Mouse (Mus musculus) inflammation-experienced regulatory T-cells, adult 6 months (primary cell): ENCODE results near the gene Ankrd54. TPM values are rescaled to one million over a fixed set of nuclear protein-coding genes. Genes with fewer than 3 reads are reported as not detected.

ENCODE experiments used
- ATAC-seq: one replicate; pipeline ENCODE4 v1.8.0; 2017
- polyA plus RNA-seq, 3 experiments: library from polyadenylated mRNA; unstranded; fragments of 100-300 nt; shearing (Covaris generic); gene quantifications; one replicate each; pipeline ENCODE4 v1.2.1; 2017

Ankrd54 gene
- polyA plus RNA-seq, result 10 to 100 TPM in 1 of 3 experiments, 1 to 10 TPM in 2; 5.5 to 10.8 (median 9.2) TPM

DNA sequence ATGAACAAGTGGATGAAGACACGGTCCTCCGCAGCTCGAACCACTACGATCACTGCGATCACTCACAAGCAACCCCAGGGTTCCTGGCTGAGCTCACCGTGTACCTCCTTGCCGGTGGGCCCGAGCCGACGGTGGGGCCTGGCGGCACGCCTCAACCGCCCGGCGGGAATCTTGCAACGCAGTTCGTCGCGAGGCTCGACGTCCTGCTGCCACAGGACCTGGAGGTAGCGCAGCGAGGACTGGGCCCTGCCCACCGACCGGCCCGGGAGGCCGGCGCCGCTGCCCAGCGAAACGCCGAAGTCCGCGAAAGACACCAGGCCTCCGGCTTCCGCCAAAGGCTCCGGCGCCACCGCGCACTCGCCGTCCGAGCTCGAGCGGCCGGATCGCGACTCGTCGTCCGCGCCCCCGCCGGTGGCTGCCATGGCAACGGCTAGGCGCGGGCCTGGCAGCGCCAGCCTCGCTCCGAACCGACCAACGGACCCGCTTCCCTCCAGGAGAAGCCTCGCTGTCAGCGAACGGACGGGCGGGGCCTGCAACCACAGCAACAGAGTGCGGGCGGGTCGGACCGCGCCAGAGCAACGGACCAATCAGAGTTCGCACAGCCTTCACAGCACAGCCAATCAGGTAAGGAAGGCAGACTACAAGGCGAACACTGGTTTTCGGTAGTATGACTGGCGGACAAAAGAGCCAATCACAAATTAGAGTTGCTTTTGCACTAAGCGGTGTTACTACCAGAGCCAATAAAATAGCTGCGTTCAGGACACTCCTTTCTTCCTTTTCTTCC lies at the start of gene Ankrd54:
TSS of gene Ankrd54 (minus strand) at position 518 of the 784 bp plus-strand sequence.
- peak; percentile 95 for ATAC-seq

DNA sequence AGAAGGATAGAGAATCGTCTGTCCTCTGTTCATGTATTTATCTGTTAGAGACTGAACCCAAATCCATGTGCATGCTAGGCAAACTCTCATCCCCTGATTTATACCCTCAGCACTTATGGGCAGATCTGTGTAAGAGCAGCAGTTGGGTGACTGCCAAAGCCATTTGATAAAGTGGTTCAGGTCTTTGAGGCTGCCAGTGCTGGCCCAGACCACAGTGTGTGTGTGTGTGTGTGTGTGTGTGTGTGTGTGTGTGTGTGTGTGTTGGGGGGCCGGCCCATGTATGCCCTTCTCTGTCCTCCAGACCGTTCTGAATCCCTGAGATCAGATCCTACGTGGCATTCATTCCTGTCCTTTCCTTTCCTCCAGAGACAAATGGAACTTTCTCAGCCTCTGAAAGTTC lies 49.1 kb upstream of the Ankrd54 start:
- no peak for ATAC-seq

DNA sequence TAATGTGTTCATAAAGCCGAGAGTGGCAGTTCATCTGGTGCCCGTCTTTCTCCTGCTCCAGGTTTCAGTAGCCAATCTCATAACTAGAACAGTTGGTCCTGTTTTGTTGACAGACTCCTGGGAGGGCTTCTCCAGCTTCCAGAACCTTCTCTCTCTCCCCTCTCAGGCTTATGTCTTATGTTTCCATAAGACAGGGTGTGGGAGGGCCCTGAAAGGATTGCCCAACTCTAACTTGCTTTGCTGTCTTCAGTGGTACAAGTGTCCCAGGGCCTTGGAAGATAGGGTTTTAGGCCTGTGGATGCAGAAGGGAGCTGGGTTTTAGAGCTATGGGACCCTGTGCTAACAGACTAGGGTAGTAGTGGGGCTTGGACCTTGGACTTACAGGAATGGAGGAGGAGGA lies 47.8 kb upstream of the Ankrd54 start:
- no peak for ATAC-seq

- ATAC-seq, result no peak
Measured at GRCm38 (mm10) chr15:79110031-79110430, 47.3 kb upstream of the Ankrd54 start.

GRCm38 (mm10) chr15:79109321-79109934 lies 46.7 kb upstream of the Ankrd54 start:
- ATAC-seq, result peak; percentile 64

- ATAC-seq, result peak; percentile 75
Measured at GRCm38 (mm10) chr15:79108421-79109320, 46.0 kb upstream of the Ankrd54 start, which contains the start of gene Micall1. Gene Micall1 (plus strand): TSS chr15:79108898.

DNA sequence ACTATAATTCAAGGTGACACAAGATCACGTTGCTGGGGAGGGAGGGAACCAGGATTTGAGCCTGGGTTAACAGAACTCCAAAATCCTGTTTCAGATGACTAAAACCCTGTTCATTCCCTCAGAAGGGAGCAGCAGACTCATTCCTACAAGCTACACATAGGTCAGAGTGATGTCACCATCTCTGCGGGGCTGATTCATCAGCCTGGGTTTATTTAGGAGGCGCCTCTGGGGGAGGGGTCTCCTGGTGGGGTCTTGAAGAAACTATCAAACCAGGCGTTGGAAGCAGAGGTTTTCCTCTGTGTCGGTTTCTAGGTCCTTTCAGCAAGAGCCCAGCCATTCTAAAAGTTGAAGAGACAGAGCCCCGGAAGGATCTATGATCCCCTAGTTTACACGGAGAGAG lies 45.3 kb upstream of the Ankrd54 start:
- no peak for ATAC-seq

DNA sequence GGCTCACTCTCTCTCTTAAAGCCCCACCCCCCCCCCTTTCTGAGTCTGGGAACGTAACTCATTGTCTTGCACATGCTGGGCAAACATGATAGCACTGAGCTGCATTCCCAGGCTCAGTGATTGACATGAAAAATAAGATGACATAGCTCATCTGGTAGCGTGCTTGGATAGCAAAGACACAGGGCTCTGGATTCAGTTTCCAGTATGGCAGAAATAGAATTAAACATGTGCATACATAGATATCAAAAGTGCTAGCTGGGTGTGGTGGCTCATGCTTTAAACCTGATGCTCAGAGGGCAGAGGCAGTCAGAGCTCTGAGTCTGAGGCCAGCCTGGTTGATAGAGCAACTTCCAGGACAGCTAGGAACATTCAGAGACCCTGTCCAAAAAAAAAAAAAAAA lies 43.1 kb upstream of the Ankrd54 start:
- ATAC-seq, result no peak

- ATAC-seq, result no peak
Measured at GRCm38 (mm10) chr15:79103264-79103663, 40.6 kb upstream of the Ankrd54 start.

DNA sequence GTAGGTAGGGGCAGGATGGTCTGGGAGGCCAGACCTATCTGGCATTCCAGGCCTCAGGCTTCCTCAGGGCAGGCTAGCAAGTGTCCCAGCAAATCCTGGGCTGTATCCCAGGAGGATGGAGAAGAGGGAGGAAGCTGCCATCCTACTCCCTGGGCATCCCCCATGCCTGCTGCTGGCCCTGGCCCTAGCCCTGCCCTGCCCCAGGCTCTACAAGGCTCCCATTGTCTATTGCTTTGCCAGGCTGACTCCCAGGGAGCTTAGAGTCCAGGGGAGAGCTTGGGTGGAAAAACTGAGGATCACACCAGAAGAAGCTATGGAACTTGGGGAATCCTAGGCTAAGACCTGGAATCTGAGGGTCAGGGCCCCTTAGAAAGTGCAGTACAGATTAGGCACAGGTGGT lies 38.8 kb upstream of the Ankrd54 start:
- ATAC-seq, result no peak

GRCm38 (mm10) chr15:79100391-79100790 lies 37.7 kb upstream of the Ankrd54 start:
- no peak for ATAC-seq

DNA sequence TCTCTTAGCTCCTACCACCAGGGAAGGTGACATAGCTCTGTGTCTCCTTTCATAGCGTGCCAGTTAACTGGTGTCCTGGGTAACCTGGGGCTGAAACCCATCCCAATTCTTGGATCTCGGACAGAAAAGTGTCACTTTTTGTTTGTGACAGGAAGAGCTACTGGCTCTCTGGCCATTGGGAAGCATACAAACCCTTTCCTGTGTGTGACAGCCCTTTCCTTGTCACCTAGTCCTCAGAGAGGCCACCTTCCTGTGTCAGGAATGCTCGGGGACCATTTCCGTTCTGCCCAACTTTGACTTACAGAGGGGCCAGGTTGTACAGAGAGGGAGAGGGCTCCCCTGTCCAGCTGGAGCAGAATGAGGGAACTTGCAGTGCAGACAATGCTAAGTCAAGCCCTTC lies 36.8 kb upstream of the Ankrd54 start:
- ATAC-seq, result no peak

GRCm38 (mm10) chr15:79098868-79099267 lies 36.2 kb upstream of the Ankrd54 start:
- ATAC-seq, result no peak

DNA sequence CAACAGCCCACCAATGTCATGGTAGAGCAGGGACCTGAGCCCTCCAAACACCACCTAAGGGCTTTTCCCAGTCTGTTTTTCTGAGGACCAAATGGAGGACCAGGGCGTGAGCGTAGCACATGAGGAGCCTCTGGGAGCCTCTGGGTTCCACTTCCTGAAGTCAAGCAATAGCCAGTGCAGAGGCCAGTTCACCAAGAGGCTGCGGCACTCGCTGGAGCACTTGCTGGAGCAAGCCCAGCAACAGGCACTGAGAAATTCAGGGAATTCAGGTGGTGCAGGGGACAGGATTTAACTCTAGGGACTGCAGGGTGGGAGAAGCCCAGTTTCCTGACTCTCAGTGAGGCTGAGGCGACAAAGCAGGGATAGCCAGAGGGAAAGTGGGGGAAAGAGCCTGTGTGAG lies 35.5 kb upstream of the Ankrd54 start:
- no peak for ATAC-seq

- no peak for ATAC-seq
Measured at GRCm38 (mm10) chr15:79097611-79098025, 34.9 kb upstream of the Ankrd54 start.

DNA sequence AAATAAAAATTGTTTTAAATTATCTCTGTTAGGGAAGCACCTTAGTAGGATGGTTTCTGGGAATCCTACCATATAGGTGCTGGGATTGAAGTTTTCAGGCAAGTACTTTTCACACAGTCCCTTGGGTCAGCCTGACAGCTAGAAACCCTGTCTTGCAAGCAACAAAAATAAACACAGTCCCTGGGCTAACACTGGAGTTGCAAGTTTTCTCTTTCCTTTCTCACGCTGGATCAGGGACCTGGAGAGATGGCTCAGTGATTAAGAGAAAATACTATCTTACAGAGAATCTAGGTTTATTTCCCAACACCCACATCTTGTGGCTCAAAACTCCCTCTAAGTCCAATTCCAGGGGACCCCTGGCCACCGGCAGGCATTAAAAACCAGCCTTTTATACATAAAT lies 34.4 kb upstream of the Ankrd54 start:
- ATAC-seq, result no peak

DNA sequence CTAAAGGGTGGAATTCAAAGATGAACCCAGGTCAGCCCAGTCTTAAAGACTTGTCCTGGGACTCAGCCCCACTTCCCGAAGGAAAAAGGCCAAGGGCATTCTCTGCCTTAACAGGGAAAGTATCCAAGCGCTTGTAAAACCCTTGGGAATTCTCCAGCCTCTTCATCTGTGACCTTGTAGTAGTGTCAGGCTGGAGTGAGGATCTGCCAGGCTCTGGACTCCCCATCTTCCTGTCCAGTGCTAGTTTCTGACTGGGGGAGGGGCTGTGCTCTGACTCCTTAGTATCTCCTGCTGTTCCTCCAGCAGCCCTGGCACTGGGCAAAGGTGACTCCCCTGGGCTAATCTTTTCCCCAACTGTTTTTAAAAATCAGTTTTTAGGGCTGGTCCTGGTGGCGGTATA lies 33.9 kb upstream of the Ankrd54 start:
- ATAC-seq, result no peak

- ATAC-seq, result no peak
Measured at GRCm38 (mm10) chr15:79095483-79095882, 32.8 kb upstream of the Ankrd54 start.

GRCm38 (mm10) chr15:79093083-79093839 lies 30.6 kb upstream of the Ankrd54 start:
- ATAC-seq, result no peak

DNA sequence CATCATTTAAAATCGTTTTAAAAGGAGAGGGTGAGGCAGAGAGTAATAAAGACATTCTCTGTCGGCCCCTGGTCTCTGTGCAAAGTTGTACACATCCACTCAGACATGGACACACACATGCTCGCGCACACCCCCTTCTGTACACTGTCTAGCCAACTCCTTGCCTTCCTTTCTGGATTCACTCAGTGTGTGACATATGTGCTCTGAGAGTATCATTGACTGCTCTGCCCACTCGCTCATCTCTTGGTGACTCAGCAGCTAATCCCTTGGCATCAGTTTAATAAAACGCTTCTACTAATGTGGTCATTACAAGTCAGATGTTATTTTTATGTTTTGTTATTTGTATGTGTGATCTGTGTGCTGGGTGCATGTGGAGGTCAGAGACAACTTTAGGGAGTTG lies 29.6 kb upstream of the Ankrd54 start:
- no peak for ATAC-seq

- ATAC-seq, result no peak
Measured at GRCm38 (mm10) chr15:79079567-79079966, 16.9 kb upstream of the Ankrd54 start.

DNA sequence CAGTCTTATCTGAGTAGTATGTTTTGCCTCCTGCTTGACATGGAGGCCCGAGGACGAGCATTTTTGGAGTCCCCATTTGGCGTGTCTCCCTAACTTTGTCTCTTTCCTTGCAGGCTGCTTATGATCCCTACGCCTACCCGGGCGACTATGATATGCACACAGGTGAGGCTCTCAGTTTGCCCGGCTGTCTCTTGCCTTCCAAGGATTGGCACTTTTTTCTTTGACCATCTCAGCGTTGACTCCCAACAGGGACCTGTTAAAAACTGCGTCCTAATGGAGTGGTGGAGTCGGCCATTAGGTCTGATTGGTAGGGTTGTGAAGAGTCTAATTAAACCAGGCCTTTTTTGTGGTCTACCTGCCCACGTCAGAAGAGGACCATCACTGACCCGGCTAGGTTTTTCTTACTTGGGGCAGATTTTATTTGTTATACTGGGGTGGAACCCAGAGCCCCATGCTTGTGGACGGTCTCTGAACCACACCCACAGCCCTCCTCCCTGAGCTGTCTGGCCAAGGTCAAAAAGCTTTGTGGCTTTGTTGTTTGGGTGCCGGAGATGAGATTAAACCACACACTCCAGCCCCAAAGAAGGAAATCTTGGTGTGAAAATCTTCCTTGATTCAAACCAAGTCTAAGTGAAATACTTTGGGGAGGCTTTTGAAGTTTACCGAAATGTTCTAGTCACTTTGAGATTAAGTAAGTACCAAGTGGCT lies 13.1 kb upstream of the Ankrd54 start:
- ATAC-seq, result no peak
